Comparison of ENCODE assay signal across 17 mouse cellular contexts in the genomic region with DNA sequence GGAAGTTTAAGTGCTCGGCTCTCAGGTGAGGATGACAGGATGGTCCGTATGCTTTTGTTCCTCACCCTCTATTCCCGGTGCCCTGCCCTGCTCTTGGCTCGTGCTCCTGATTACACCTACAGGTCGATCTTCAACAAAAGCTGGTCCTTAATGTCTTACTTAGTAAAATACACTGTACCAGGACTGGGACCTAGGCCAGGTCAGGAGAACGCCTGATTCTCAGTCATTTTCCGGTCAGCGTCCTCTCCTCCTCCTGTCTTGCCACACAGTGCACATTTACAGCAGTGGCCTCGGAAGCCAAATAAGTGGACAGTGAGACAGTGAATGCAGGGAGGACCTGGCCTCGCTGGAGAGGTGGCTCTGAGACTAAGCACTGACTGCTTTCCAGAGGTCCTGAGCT. TPM values are rescaled to one million over a fixed set of nuclear protein-coding genes. Genes with fewer than 3 reads are reported as not detected.
DNase-seq lines count a peak whose midpoint lies in the region; ATAC-seq and TF ChIP-seq lines count a peak whose summit lies in the region.
"Had no signal": no experiment of that assay in that cellular context is flagged by ENCODE, and none has a peak within 500 bp of the region (broad histone marks: within the 10 kb centered on the region; RNA-seq: fewer than 3 reads in every experiment).

No protein-coding gene starts in this region.

- peaks cover 33% of the 10 kb centered on the region for H3K4me1 ChIP-seq in forebrain, embryonic 13.5 days
- H3K4me1 ChIP-seq in forebrain, embryonic 10.5 days, result peaks cover 36% of the 10 kb centered on the region
- peaks cover 31% of the 10 kb centered on the region for H3K4me1 ChIP-seq in intestine, embryonic 14.5 days (replicated peaks; ENCODE audit: control insufficient read depth, insufficient read depth, low read length)
- peaks cover 24% of the 10 kb centered on the region for H3K4me1 ChIP-seq in intestine, embryonic 16.5 days (ENCODE audit: control insufficient read depth, insufficient read depth, low read length)
- peaks cover 8% of the 10 kb centered on the region; the same call in 1 of the 2 replicates for H3K4me1 ChIP-seq in lung, embryonic 14.5 days (ENCODE audit: insufficient read depth)
- H3K4me1 ChIP-seq in kidney, embryonic 15.5 days, result peaks cover 36% of the 10 kb centered on the region

- TF ChIP-seq CTCF in lung, embryonic 14.5 days (IDR thresholded peaks at IDR 0.05; ENCODE audit: low read depth), result no peak

- no peaks in the 10 kb centered on the region for H3K27me3 ChIP-seq in forebrain, embryonic 13.5 days
- no peaks in the 10 kb centered on the region for H3K27me3 ChIP-seq in forebrain, embryonic 10.5 days (ENCODE audit: poor library complexity, severe bottlenecking)
- H3K27me3 ChIP-seq in intestine, embryonic 14.5 days (replicated peaks; ENCODE audit: control insufficient read depth, insufficient read depth, low read length), result no peaks in the 10 kb centered on the region
- H3K27me3 ChIP-seq in intestine, embryonic 16.5 days (replicated peaks; ENCODE audit: control insufficient read depth, insufficient read depth, low read length), result no peaks in the 10 kb centered on the region
- H3K27me3 ChIP-seq in lung, embryonic 14.5 days (ENCODE audit: insufficient read depth, low read length), result no peaks in the 10 kb centered on the region
- H3K27me3 ChIP-seq in kidney, embryonic 15.5 days, result no peaks in the 10 kb centered on the region
- H3K27me3 ChIP-seq: hindbrain, embryonic 12.5 days; neural tube, embryonic 12.5 days had no signal

- H3K36me3 ChIP-seq in forebrain, embryonic 13.5 days (ENCODE audit: poor library complexity, severe bottlenecking), result peaks cover 38% of the 10 kb centered on the region
- peaks cover 71% of the 10 kb centered on the region for H3K36me3 ChIP-seq in forebrain, embryonic 10.5 days (replicated peaks)
- H3K36me3 ChIP-seq in intestine, embryonic 14.5 days (ENCODE audit: control insufficient read depth, insufficient read depth, low read length), result peaks cover 38% of the 10 kb centered on the region
- peaks cover 20% of the 10 kb centered on the region for H3K36me3 ChIP-seq in intestine, embryonic 16.5 days (ENCODE audit: control insufficient read depth, insufficient read depth, low read length)
- H3K36me3 ChIP-seq in lung, embryonic 14.5 days (ENCODE audit: insufficient read depth), result peaks cover 40% of the 10 kb centered on the region
- peaks cover 43% of the 10 kb centered on the region for H3K36me3 ChIP-seq in kidney, embryonic 15.5 days

- ATAC-seq in forebrain, embryonic 13.5 days, result no peak
- ATAC-seq in intestine, embryonic 14.5 days (replicated peaks; ENCODE audit: low FRiP score, low TSS enrichment, low read depth), result no peak
- no peak for ATAC-seq in intestine, embryonic 16.5 days
- ATAC-seq in lung, embryonic 14.5 days (ENCODE audit: insufficient read depth), result no peak
- no peak for ATAC-seq in kidney, embryonic 15.5 days (replicated peaks; ENCODE audit: low FRiP score)
- ATAC-seq: forebrain, postnatal 0 days had no signal

- WGBS in forebrain, embryonic 13.5 days, result 89% methylated on average over 10 of the region's 10 CpGs
- WGBS in forebrain, embryonic 10.5 days, result 92% methylated on average over 10 of the region's 10 CpGs
- 85% methylated on average over 10 of the region's 10 CpGs for WGBS in intestine, embryonic 14.5 days
- 86% methylated on average over 10 of the region's 10 CpGs for WGBS in intestine, embryonic 16.5 days
- WGBS in lung, embryonic 14.5 days, result 69% methylated on average over 10 of the region's 10 CpGs
- WGBS in kidney, embryonic 15.5 days, result 83% methylated on average over 10 of the region's 10 CpGs

- no peaks in the 10 kb centered on the region for H3K9me3 ChIP-seq in forebrain, embryonic 13.5 days (replicated peaks)
- no peaks in the 10 kb centered on the region for H3K9me3 ChIP-seq in forebrain, embryonic 10.5 days
- H3K9me3 ChIP-seq in intestine, embryonic 14.5 days (ENCODE audit: control insufficient read depth, low read length), result no peaks in the 10 kb centered on the region
- H3K9me3 ChIP-seq in intestine, embryonic 16.5 days (ENCODE audit: control insufficient read depth, low read length), result no peaks in the 10 kb centered on the region
- no peaks in the 10 kb centered on the region for H3K9me3 ChIP-seq in lung, embryonic 14.5 days (ENCODE audit: low read depth, low read length)
- H3K9me3 ChIP-seq in kidney, embryonic 15.5 days (replicated peaks), result no peaks in the 10 kb centered on the region
- H3K9me3 ChIP-seq: hindbrain, embryonic 12.5 days; neural tube, embryonic 12.5 days had no signal

- peak overlapping the region; percentile 48; the same call in 1 of the 2 replicates for H3K27ac ChIP-seq in forebrain, embryonic 13.5 days
- no peak overlapping the region for H3K27ac ChIP-seq in forebrain, embryonic 10.5 days
- peak overlapping the region; percentile 70; the same call in 1 of the 2 replicates for H3K27ac ChIP-seq in intestine, embryonic 14.5 days (ENCODE audit: low read depth)
- H3K27ac ChIP-seq in intestine, embryonic 16.5 days (ENCODE audit: low read length), result no peak overlapping the region
- peak overlapping the region; percentile 51 for H3K27ac ChIP-seq in lung, embryonic 14.5 days (ENCODE audit: low read depth)
- H3K27ac ChIP-seq in kidney, embryonic 15.5 days, result 0 out of 2 replicates have a peak overlapping the region, but pooled peaks have one; percentile 32
- H3K27ac ChIP-seq: hindbrain, embryonic 12.5 days; neural tube, embryonic 12.5 days had no signal

- no peak overlapping the region for H3K4me3 ChIP-seq in forebrain, embryonic 13.5 days
- H3K4me3 ChIP-seq in forebrain, embryonic 10.5 days, result no peak overlapping the region
- H3K4me3 ChIP-seq in intestine, embryonic 14.5 days (ENCODE audit: low read depth, low read length), result no peak overlapping the region
- no peak overlapping the region for H3K4me3 ChIP-seq in intestine, embryonic 16.5 days (ENCODE audit: low read length)
- no peak overlapping the region for H3K4me3 ChIP-seq in lung, embryonic 14.5 days (ENCODE audit: low read depth, low read length)
- H3K4me3 ChIP-seq in kidney, embryonic 15.5 days (replicated peaks), result no peak overlapping the region
- H3K4me3 ChIP-seq: erythroblast, embryonic 14.5 days; hindbrain, embryonic 12.5 days; neural tube, embryonic 12.5 days had no signal

- H3K9ac ChIP-seq in forebrain, embryonic 13.5 days, result no peak overlapping the region
- no peak overlapping the region for H3K9ac ChIP-seq in intestine, embryonic 14.5 days (ENCODE audit: low read length)
- no peak overlapping the region for H3K9ac ChIP-seq in intestine, embryonic 16.5 days (ENCODE audit: low read depth, low read length)
- no peak overlapping the region for H3K9ac ChIP-seq in lung, embryonic 14.5 days
- no peak overlapping the region for H3K9ac ChIP-seq in kidney, embryonic 15.5 days
- H3K9ac ChIP-seq: forebrain, postnatal 0 days; hindbrain, embryonic 12.5 days; neural tube, embryonic 12.5 days had no signal

- H3K4me2 ChIP-seq in forebrain, embryonic 13.5 days, result no peak overlapping the region
- no peak overlapping the region for H3K4me2 ChIP-seq in intestine, embryonic 14.5 days (ENCODE audit: low read length)
- H3K4me2 ChIP-seq in intestine, embryonic 16.5 days (ENCODE audit: low read depth, low read length), result no peak overlapping the region
- no peak overlapping the region for H3K4me2 ChIP-seq in lung, embryonic 14.5 days
- no peak overlapping the region for H3K4me2 ChIP-seq in kidney, embryonic 15.5 days
- H3K4me2 ChIP-seq: hindbrain, embryonic 12.5 days; liver, embryonic 11.5 days; neural tube, embryonic 12.5 days had no signal

- DNase-seq in forebrain, embryonic 10.5 days (ENCODE audit: extremely low spot score, low spot score), result no peak
- no peak for DNase-seq in intestine, embryonic 14.5 days (ENCODE audit: low spot score)
- DNase-seq in lung, embryonic 14.5 days, result no peak
- DNase-seq in lung, postnatal 36 days, result no peak
- DNase-seq in left cerebral cortex, adult 9 months (ENCODE audit: low spot score in 2 of 2), result no peak
- DNase-seq: adrenal gland, postnatal 25 days; forebrain, postnatal 0 days; gastrocnemius, postnatal 10 days; right cerebral cortex, postnatal 25 days; thymus, adult 18-20 months had no signal

RNA-seq across cellular contexts. Expression of gene Klc1, which starts 12.0 kb away (rescaled TPM):
- polyA plus RNA-seq in forebrain, embryonic 13.5 days (2015; fragmentation: Nextera tagmentation; extraction: Ambion mirVana), result 319 and 339 TPM in 2 replicates
- 137 and 141 TPM in 2 replicates for polyA plus RNA-seq in forebrain, embryonic 10.5 days (2016; fragmentation: Nextera tagmentation; extraction: Ambion mirVana)
- polyA plus RNA-seq in intestine, embryonic 14.5 days (2014; fragmentation: Nextera tagmentation; extraction: Ambion mirVana), result 109 and 121 TPM in 2 replicates
- polyA plus RNA-seq in intestine, embryonic 16.5 days (2015; fragmentation: Nextera tagmentation; extraction: Ambion mirVana), result 75.7 and 83.4 TPM in 2 replicates
- polyA plus RNA-seq in lung, embryonic 14.5 days (2014; fragmentation: Nextera tagmentation; extraction: Ambion mirVana), result 90.5 and 96.7 TPM in 2 replicates
- polyA plus RNA-seq in kidney, embryonic 15.5 days (2015; fragmentation: Nextera tagmentation; extraction: Ambion mirVana), result 81.8 and 98.5 TPM in 2 replicates

RNA-seq across cellular contexts. Expression of gene Xrcc3, which starts 43.0 kb away (rescaled TPM):
- 5.5 and 6.6 TPM in 2 replicates for polyA plus RNA-seq in forebrain, embryonic 13.5 days (2015; fragmentation: Nextera tagmentation; extraction: Ambion mirVana)
- polyA plus RNA-seq in forebrain, embryonic 10.5 days (2016; fragmentation: Nextera tagmentation; extraction: Ambion mirVana), result 16.7 and 21.5 TPM in 2 replicates
- 14.6 and 16.3 TPM in 2 replicates for polyA plus RNA-seq in intestine, embryonic 14.5 days (2014; fragmentation: Nextera tagmentation; extraction: Ambion mirVana)
- polyA plus RNA-seq in intestine, embryonic 16.5 days (2015; fragmentation: Nextera tagmentation; extraction: Ambion mirVana), result 10.6 and 11.0 TPM in 2 replicates
- polyA plus RNA-seq in lung, embryonic 14.5 days (2014; fragmentation: Nextera tagmentation; extraction: Ambion mirVana), result 15.7 and 16.9 TPM in 2 replicates
- polyA plus RNA-seq in kidney, embryonic 15.5 days (2015; fragmentation: Nextera tagmentation; extraction: Ambion mirVana), result 14.0 and 14.3 TPM in 2 replicates

RNA-seq across cellular contexts. Expression of gene Zfyve21, which starts 43.3 kb away (rescaled TPM):
- polyA plus RNA-seq in forebrain, embryonic 13.5 days (2015; fragmentation: Nextera tagmentation; extraction: Ambion mirVana), result 42.4 and 45.6 TPM in 2 replicates
- polyA plus RNA-seq in forebrain, embryonic 10.5 days (2016; fragmentation: Nextera tagmentation; extraction: Ambion mirVana), result 68.2 and 69.3 TPM in 2 replicates
- polyA plus RNA-seq in intestine, embryonic 14.5 days (2014; fragmentation: Nextera tagmentation; extraction: Ambion mirVana), result 160 and 164 TPM in 2 replicates
- 232 and 245 TPM in 2 replicates for polyA plus RNA-seq in intestine, embryonic 16.5 days (2015; fragmentation: Nextera tagmentation; extraction: Ambion mirVana)
- polyA plus RNA-seq in lung, embryonic 14.5 days (2014; fragmentation: Nextera tagmentation; extraction: Ambion mirVana), result 111 and 112 TPM in 2 replicates
- 117 and 125 TPM in 2 replicates for polyA plus RNA-seq in kidney, embryonic 15.5 days (2015; fragmentation: Nextera tagmentation; extraction: Ambion mirVana)

RNA-seq across cellular contexts. Expression of gene Apopt1, which starts 57.6 kb away (rescaled TPM):
- polyA plus RNA-seq in forebrain, embryonic 13.5 days (2015; fragmentation: Nextera tagmentation; extraction: Ambion mirVana), result 52.6 and 56.2 TPM in 2 replicates
- polyA plus RNA-seq in forebrain, embryonic 10.5 days (2016; fragmentation: Nextera tagmentation; extraction: Ambion mirVana), result 57.9 and 62.6 TPM in 2 replicates
- polyA plus RNA-seq in intestine, embryonic 14.5 days (2014; fragmentation: Nextera tagmentation; extraction: Ambion mirVana), result 57.1 and 58.2 TPM in 2 replicates
- 56.2 and 58.2 TPM in 2 replicates for polyA plus RNA-seq in intestine, embryonic 16.5 days (2015; fragmentation: Nextera tagmentation; extraction: Ambion mirVana)
- 53.3 and 57.3 TPM in 2 replicates for polyA plus RNA-seq in lung, embryonic 14.5 days (2014; fragmentation: Nextera tagmentation; extraction: Ambion mirVana)
- polyA plus RNA-seq in kidney, embryonic 15.5 days (2015; fragmentation: Nextera tagmentation; extraction: Ambion mirVana), result 53.5 and 57.4 TPM in 2 replicates

RNA-seq across cellular contexts. Expression of gene Bag5, which starts 57.6 kb away (rescaled TPM):
- 62.1 and 62.8 TPM in 2 replicates for polyA plus RNA-seq in forebrain, embryonic 13.5 days (2015; fragmentation: Nextera tagmentation; extraction: Ambion mirVana)
- polyA plus RNA-seq in forebrain, embryonic 10.5 days (2016; fragmentation: Nextera tagmentation; extraction: Ambion mirVana), result 56.5 and 57.5 TPM in 2 replicates
- 52.4 and 54.6 TPM in 2 replicates for polyA plus RNA-seq in intestine, embryonic 14.5 days (2014; fragmentation: Nextera tagmentation; extraction: Ambion mirVana)
- polyA plus RNA-seq in intestine, embryonic 16.5 days (2015; fragmentation: Nextera tagmentation; extraction: Ambion mirVana), result 43.0 and 46.2 TPM in 2 replicates
- 51.5 and 53.2 TPM in 2 replicates for polyA plus RNA-seq in lung, embryonic 14.5 days (2014; fragmentation: Nextera tagmentation; extraction: Ambion mirVana)
- 51.4 and 53.6 TPM in 2 replicates for polyA plus RNA-seq in kidney, embryonic 15.5 days (2015; fragmentation: Nextera tagmentation; extraction: Ambion mirVana)

Comparison
In these comparisons a context has a peak if more than half of its experiments do, and no peak if none do; other contexts are left out.
1. H3K27ac ChIP-seq: peak in forebrain, embryonic 13.5 days (single experiment), intestine, embryonic 14.5 days (single experiment), lung, embryonic 14.5 days (single experiment) and kidney, embryonic 15.5 days (single experiment); none in forebrain, embryonic 10.5 days (single experiment) and intestine, embryonic 16.5 days (single experiment).